Mouse (Mus musculus): ENCODE measurements at regions not wholly inside any gene's neighbourhood (a gene's known extent, or its start where the extent isn't known, plus 50 kb on each side); places are given as distances from the start of the nearest gene placed in this dataset.
A peak's percentile ranks its signal among the peaks of the same experiment; 100 is the strongest.

- DNase-seq = peak; percentile 20 to 38
- Histone ChIP-seq H3K4me1 (ENCODE audit: control insufficient read depth, insufficient read depth, low read length) (peaks cover 15% of the 10 kb centered on the region), H3K9ac (ENCODE audit: low read depth, low read length) (no peak overlapping the region), H3K79me2 (replicated peaks; ENCODE audit: control insufficient read depth, insufficient read depth, low read length) (no peaks in the 10 kb centered on the region), H3K36me3 (ENCODE audit: control insufficient read depth, insufficient read depth, low read length) (no peaks in the 10 kb centered on the region), H3K27ac (peak overlapping the region; percentile 24), H3K4me3 (no peak overlapping the region), H3K27me3 (ENCODE audit: control insufficient read depth, insufficient read depth, low read length) (no peaks in the 10 kb centered on the region)
- WGBS = 32% methylated on average over 11 of the region's 11 CpGs
- intact Hi-C loops (cut with DNase I) = no loop called here
- TF ChIP-seq POLR2A (IDR thresholded peaks at IDR 0.05; ENCODE audit: insufficient read depth, low read depth, low read length) = no peak
- no peak for TF ChIP-seq EP300 (IDR thresholded peaks at IDR 0.05; ENCODE audit: insufficient read depth, low read depth, low read length)
- no peak for TF ChIP-seq CTCF (IDR thresholded peaks at IDR 0.05)
These were observed 99.6 kb upstream of the Sesn3 start for GRCm38 (mm10) chr9:14175041-14175881.

GRCm38 (mm10) chr9:14179777-14180176 lies 95.1 kb upstream of the Sesn3 start:
- Histone ChIP-seq H3K9ac (ENCODE audit: low read depth, low read length) (no peak overlapping the region), H3K4me3 (no peak overlapping the region), H3K27ac (no peak overlapping the region), H3K79me2 (replicated peaks; ENCODE audit: control insufficient read depth, insufficient read depth, low read length) (no peaks in the 10 kb centered on the region), H3K4me1 (ENCODE audit: control insufficient read depth, insufficient read depth, low read length) (peaks cover 8% of the 10 kb centered on the region), H3K36me3 (ENCODE audit: control insufficient read depth, insufficient read depth, low read length) (no peaks in the 10 kb centered on the region), H3K27me3 (ENCODE audit: control insufficient read depth, insufficient read depth, low read length) (no peaks in the 10 kb centered on the region)
- 77% methylated on average over 1 of the region's 1 CpGs for WGBS
- intact Hi-C loops (cut with DNase I) = no loop called here
- no peak for DNase-seq
- TF ChIP-seq POLR2A (IDR thresholded peaks at IDR 0.05; ENCODE audit: insufficient read depth, low read depth, low read length) = no peak
- TF ChIP-seq EP300 (IDR thresholded peaks at IDR 0.05; ENCODE audit: insufficient read depth, low read depth, low read length) = no peak
- no peak for TF ChIP-seq CTCF (IDR thresholded peaks at IDR 0.05)

- no peaks in the 10 kb centered on the region for H3K36me3 ChIP-seq (ENCODE audit: control insufficient read depth, insufficient read depth, low read length)
- no peaks in the 10 kb centered on the region for H3K27me3 ChIP-seq (ENCODE audit: control insufficient read depth, insufficient read depth, low read length)
- H3K9ac ChIP-seq (ENCODE audit: low read depth, low read length) = no peak overlapping the region
- no peaks in the 10 kb centered on the region for H3K4me1 ChIP-seq (ENCODE audit: control insufficient read depth, insufficient read depth, low read length)
- TF ChIP-seq EP300 (IDR thresholded peaks at IDR 0.05; ENCODE audit: insufficient read depth, low read depth, low read length) (no peak), CTCF (IDR thresholded peaks at IDR 0.05) (no peak), POLR2A (IDR thresholded peaks at IDR 0.05; ENCODE audit: insufficient read depth, low read depth, low read length) (no peak)
- DNase-seq = no peak
- WGBS = 91% methylated on average over 4 of the region's 4 CpGs
- H3K4me3 ChIP-seq = no peak overlapping the region
- no peaks in the 10 kb centered on the region for H3K79me2 ChIP-seq (replicated peaks; ENCODE audit: control insufficient read depth, insufficient read depth, low read length)
- intact Hi-C loops (cut with DNase I) = no loop called here
- no peak overlapping the region for H3K27ac ChIP-seq
These were observed 90.6 kb upstream of the Sesn3 start for GRCm38 (mm10) chr9:14184261-14184660.

- DNase-seq = no peak
- Histone ChIP-seq H3K9ac (ENCODE audit: low read depth, low read length) (no peak overlapping the region), H3K4me1 (ENCODE audit: control insufficient read depth, insufficient read depth, low read length) (no peaks in the 10 kb centered on the region), H3K4me3 (no peak overlapping the region), H3K36me3 (ENCODE audit: control insufficient read depth, insufficient read depth, low read length) (no peaks in the 10 kb centered on the region), H3K27me3 (ENCODE audit: control insufficient read depth, insufficient read depth, low read length) (no peaks in the 10 kb centered on the region), H3K27ac (no peak overlapping the region), H3K79me2 (replicated peaks; ENCODE audit: control insufficient read depth, insufficient read depth, low read length) (no peaks in the 10 kb centered on the region)
- TF ChIP-seq EP300 (IDR thresholded peaks at IDR 0.05; ENCODE audit: insufficient read depth, low read depth, low read length) (no peak), POLR2A (IDR thresholded peaks at IDR 0.05; ENCODE audit: insufficient read depth, low read depth, low read length) (no peak), CTCF (IDR thresholded peaks at IDR 0.05) (no peak)
- intact Hi-C loops (cut with DNase I) = no loop called here
- WGBS = 61% methylated on average over 2 of the region's 2 CpGs
These were observed 89.2 kb upstream of the Sesn3 start for GRCm38 (mm10) chr9:14185681-14186080.

- Histone ChIP-seq H3K4me3 (no peak overlapping the region), H3K9ac (ENCODE audit: low read depth, low read length) (no peak overlapping the region), H3K27ac (no peak overlapping the region), H3K79me2 (replicated peaks; ENCODE audit: control insufficient read depth, insufficient read depth, low read length) (no peaks in the 10 kb centered on the region), H3K36me3 (ENCODE audit: control insufficient read depth, insufficient read depth, low read length) (no peaks in the 10 kb centered on the region), H3K4me1 (ENCODE audit: control insufficient read depth, insufficient read depth, low read length) (no peaks in the 10 kb centered on the region), H3K27me3 (ENCODE audit: control insufficient read depth, insufficient read depth, low read length) (no peaks in the 10 kb centered on the region)
- DNase-seq = no peak
- no peak for TF ChIP-seq CTCF (IDR thresholded peaks at IDR 0.05)
- no peak for TF ChIP-seq EP300 (IDR thresholded peaks at IDR 0.05; ENCODE audit: insufficient read depth, low read depth, low read length)
- TF ChIP-seq POLR2A (IDR thresholded peaks at IDR 0.05; ENCODE audit: insufficient read depth, low read depth, low read length) = no peak
- 94% methylated on average over 1 of the region's 1 CpGs for WGBS
- intact Hi-C loops (cut with DNase I) = no loop called here
These were observed 87.1 kb upstream of the Sesn3 start for GRCm38 (mm10) chr9:14187753-14188152.

GRCm38 (mm10) chr9:14188504-14188903 lies 86.4 kb upstream of the Sesn3 start:
- no peak for TF ChIP-seq CTCF (IDR thresholded peaks at IDR 0.05)
- no peak for TF ChIP-seq POLR2A (IDR thresholded peaks at IDR 0.05; ENCODE audit: insufficient read depth, low read depth, low read length)
- no peaks in the 10 kb centered on the region for H3K27me3 ChIP-seq (ENCODE audit: control insufficient read depth, insufficient read depth, low read length)
- WGBS = 89% methylated on average over 2 of the region's 2 CpGs

More at GRCm38 (mm10) chr9:14188504-14188903, 86.4 kb upstream of the Sesn3 start:
- Histone ChIP-seq H3K4me3 (no peak overlapping the region), H3K36me3 (ENCODE audit: control insufficient read depth, insufficient read depth, low read length) (no peaks in the 10 kb centered on the region), H3K4me1 (ENCODE audit: control insufficient read depth, insufficient read depth, low read length) (no peaks in the 10 kb centered on the region), H3K27ac (no peak overlapping the region), H3K79me2 (replicated peaks; ENCODE audit: control insufficient read depth, insufficient read depth, low read length) (no peaks in the 10 kb centered on the region), H3K9ac (ENCODE audit: low read depth, low read length) (no peak overlapping the region)
- DNase-seq = no peak
- intact Hi-C loops (cut with DNase I) = no loop called here

All from heart, adult 2 months (tissue).